Mouse (Mus musculus): ENCODE measurements around the gene Cpt1b. TPM values are rescaled to one million over a fixed set of nuclear protein-coding genes. Genes with fewer than 3 reads are reported as not detected.

Gene Cpt1b
- total RNA-seq, 2 experiments from 2014 or later = 257 to 362 TPM

DNA sequence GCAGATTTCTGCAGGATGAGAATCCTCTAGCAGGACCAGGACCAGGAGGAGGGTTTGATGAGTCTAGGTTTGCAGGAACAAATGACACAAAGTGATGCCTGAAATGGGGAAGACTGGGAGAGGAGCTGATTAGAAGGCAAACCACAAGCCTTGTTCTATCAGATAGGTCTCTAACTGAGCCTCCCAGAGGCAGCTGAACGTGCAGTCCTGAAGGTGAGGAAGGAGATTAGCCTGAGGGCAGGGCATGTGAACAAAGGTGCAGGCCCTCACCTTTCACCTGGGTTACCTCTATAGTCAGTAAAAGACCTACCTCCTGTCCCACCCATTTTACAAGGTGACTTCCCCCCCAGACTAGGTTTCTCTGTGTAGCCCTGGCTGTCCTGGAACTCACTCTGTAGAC lies 25.9 kb downstream of the Cpt1b start:
- Histone ChIP-seq H3K4me3 (no peak overlapping the region), H3K27ac (no peak overlapping the region)
- intact Hi-C loops (cut with DNase I) = no loop called here
- no peak for TF ChIP-seq CTCF (IDR thresholded peaks at IDR 0.05)
- no peak for DNase-seq

DNA sequence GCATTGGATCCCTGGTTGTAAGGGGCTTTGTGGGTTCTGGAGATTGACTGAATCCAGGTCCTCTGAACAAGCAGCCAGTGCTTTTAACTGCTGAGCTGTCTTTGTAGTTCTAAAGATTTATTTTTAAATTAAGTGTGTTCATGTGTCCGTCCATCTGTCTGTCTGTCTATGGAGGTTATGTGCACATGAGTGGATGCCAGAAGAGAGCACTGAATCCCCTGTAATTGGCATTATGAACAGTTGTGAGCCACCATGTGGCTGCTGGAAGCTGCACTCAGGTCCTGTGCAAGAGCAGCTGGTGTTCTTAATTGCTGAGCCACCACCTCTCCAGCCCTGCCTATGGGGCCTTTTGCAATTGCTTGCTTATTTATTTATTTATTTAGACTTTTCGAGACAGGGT lies 27.5 kb downstream of the Cpt1b start:
- DNase-seq = no peak
- Histone ChIP-seq H3K4me3 (no peak overlapping the region), H3K27ac (no peak overlapping the region)
- intact Hi-C loops (cut with DNase I) = no loop called here
- TF ChIP-seq CTCF (IDR thresholded peaks at IDR 0.05) = no peak

DNA sequence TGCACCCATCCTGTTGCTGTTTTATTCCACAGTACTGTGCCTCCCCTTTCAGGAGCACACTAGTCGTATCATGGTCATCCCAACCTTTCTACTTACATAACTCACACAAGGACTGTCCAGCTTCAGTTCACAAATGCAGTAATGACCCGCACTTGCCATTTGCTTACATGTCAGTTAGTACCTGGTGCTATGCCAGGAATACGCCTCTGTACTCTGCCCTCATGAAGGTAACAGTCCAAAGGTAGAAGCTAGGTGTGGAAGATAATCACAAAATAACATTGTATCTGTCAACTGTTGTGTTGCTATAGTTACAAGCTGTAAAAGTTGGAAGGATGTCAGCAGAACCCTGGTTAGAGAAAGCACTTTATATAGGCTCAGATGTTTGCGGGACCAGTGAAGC lies 28.8 kb downstream of the Cpt1b start:
- TF ChIP-seq CTCF (IDR thresholded peaks at IDR 0.05) = no peak
- H3K27ac ChIP-seq = no peak overlapping the region
- no peak for DNase-seq
- H3K4me3 ChIP-seq = no peak overlapping the region
- intact Hi-C loops (cut with DNase I) = no loop called here

DNA sequence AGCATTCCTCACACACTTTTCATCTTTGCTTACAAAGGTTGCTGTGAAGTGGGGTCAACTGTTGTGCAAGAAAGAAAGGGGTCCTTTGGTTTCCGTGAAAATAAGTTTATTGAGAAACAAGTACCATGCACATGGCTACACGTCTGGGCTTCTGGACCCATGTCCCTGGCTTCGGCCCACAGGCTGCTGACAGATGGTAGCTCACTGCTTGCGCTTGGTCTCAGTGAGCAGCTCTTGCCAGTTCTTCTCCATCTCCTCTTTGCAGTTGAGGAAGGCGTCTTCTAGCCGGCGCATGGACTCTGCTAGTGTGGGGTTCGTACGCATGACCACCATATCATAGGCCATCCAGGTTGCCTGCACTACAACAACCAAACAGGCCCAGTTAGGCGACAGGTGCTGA lies 35.6 kb downstream of the Cpt1b start:
- Histone ChIP-seq H3K27ac (no peak overlapping the region), H3K4me3 (no peak overlapping the region)
- no peak for TF ChIP-seq CTCF (IDR thresholded peaks at IDR 0.05)
- intact Hi-C loops (cut with DNase I) = no loop called here
- DNase-seq = no peak

DNA sequence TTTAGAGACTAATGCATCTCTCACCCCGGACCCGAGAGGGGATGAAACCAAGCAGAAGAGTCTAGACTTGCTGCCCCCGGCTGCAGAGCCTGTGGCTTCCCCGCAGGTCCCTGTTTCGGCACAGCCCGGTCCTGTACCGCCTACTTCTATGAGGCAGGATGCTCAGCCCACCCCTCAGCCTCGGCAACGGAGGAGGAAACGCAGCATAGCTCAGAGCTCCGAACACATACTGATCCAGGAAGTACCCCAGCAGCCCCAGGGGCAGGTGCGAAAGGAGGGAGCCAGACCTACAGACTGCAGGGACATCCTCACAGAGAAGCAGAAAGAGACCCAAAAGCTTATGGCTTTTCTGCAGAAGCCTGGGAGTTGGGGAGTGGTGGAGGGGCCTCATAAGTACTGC lies 38.5 kb downstream of the Cpt1b start:
- no peak overlapping the region for H3K27ac ChIP-seq
- TF ChIP-seq CTCF (IDR thresholded peaks at IDR 0.05) = no peak
- no peak for DNase-seq
- intact Hi-C loops (cut with DNase I) = no loop called here
- H3K4me3 ChIP-seq = no peak overlapping the region

DNA sequence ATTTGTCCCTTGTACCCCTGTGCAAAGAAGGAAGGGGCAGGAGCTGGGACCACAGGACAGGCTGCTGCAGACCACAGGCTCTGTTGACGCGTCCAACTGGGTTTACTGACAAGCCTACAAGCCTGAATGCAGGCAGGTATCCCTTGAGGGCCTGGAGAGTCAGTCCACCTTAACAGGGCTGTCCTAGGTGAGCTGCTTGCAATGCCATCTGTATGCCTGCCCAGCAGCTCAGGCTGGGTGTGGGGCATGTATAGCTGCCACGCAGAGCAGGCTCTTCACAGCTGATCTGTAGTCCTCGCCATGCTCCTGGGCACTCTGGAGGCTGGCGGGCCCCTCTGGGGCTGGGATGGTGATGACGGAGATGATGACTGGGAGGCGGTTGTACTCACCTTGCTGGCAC lies 41.0 kb downstream of the Cpt1b start, which contains the start of gene Klhdc7b:
Gene Klhdc7b (plus strand): TSS at position 301 of the 400 bp plus-strand sequence.
- H3K4me3 ChIP-seq = no peak within 1 kb of the TSS
- intact Hi-C loops (cut with DNase I) = no loop called here
- TF ChIP-seq CTCF (IDR thresholded peaks at IDR 0.05) = no peak
- no peak within 1 kb of the TSS for H3K27ac ChIP-seq
- DNase-seq = no peak

DNA sequence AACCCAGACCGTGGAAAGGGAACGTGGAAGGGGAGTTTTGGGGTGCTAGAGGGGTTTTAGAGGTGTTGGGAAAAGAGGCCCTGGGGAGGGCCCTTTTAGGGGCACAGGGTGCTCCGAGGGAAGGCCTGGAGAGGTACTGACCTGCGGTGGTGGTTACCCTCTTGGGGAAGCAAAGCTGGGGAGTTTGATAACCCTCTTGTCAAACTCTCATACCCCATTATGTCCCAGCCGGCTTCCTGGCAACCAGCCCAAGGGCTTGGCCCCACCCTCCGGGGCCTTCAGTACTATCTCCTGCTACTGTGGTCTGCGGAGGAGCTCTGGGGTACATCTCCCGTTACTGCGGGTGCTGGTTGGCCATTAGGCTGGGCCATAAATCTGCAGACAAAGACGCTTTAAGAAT lies 46.2 kb downstream of the Cpt1b start:
- DNase-seq = no peak
- intact Hi-C loops (cut with DNase I) = no loop called here
- Histone ChIP-seq H3K4me3 (peak overlapping the region; percentile 71), H3K27ac (peak overlapping the region; percentile 83)
- TF ChIP-seq CTCF (IDR thresholded peaks at IDR 0.05) = no peak

DNA sequence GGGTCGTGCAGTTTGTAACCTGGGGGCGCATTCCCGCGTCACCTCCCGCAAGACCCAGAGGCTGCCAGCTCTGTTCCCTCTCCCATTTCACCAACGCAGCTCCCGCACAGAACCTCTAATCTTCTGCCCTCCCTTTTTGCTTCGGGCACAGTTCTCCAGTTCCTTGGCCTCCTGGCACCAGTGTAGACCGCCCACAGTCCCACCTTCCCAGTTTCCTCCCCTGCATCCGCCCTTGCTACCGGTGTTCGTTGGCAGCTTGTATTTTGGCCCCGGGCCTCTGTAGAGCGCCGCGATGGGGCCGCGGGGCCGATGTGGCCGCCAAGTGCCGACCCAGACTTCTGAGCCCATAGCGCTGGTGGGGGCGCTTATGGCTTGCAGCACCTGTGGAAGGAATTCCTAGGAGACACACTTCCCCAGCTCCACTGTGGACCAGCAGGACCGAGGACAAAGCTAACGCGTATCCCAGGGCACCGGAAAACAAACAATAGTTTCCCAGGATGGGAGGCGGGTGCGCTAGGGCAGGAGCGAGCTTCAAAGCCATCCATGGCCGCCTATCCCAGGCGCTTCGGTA lies 46.7 kb downstream of the Cpt1b start, which contains the start of gene Odf3b:
Gene Odf3b (minus strand): TSS at position 452 of the 571 bp plus-strand sequence.
- DNase-seq = no peak
- peak within 1 kb of the TSS; percentile 83 for H3K27ac ChIP-seq
- H3K4me3 ChIP-seq = peak within 1 kb of the TSS; percentile 71
- intact Hi-C loops (cut with DNase I) = no loop called here
- TF ChIP-seq CTCF (IDR thresholded peaks at IDR 0.05) = no peak

DNA sequence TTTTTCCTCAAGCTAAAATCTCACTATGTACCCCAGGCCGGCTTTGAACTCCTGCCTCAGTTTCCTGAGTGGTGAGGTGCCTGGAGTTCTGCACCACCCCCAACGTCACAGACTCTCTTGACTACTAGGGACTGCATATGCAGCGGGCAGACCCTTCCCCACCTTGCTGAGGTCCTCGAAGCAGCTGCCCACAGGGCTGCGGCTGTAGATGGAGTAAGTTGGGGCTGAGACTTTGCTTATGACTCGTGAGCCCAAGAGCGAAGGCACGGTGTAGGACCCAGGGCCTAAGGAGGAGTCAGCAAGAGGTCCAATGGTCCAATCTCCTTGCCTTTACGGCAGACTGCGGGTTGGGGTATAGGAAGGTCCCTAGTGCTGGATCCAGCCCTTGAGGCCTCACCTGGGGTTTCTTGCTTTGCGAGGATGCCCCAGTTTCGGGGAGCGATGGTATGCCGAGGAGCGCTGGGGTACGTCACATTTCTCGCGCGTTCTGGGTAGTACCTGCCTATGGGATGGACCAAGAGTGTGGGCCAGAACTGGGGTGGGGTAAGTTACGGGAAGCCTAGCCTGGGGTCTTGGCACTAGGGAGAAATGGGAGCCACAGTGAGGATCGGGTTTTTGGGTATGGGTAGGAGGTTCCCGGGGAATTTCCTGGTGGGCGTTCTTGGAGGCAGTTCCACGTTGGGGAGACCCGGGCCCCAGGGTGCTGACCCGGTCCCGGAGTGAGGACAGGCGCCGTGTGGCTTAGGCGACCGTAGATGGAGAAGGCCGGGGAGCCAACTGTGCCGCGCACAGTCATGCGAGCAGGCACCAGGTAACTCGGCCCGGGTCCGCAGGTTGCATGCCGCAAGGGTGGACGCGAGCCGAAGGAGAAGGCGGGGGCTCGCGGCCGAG lies 47.5 kb downstream of the Cpt1b start:
- peak overlapping the region; percentile 83 for H3K27ac ChIP-seq
- no peak for TF ChIP-seq CTCF (IDR thresholded peaks at IDR 0.05)
- peak overlapping the region; percentile 71 for H3K4me3 ChIP-seq
- intact Hi-C loops (cut with DNase I) = no loop called here
- no peak for DNase-seq

DNA sequence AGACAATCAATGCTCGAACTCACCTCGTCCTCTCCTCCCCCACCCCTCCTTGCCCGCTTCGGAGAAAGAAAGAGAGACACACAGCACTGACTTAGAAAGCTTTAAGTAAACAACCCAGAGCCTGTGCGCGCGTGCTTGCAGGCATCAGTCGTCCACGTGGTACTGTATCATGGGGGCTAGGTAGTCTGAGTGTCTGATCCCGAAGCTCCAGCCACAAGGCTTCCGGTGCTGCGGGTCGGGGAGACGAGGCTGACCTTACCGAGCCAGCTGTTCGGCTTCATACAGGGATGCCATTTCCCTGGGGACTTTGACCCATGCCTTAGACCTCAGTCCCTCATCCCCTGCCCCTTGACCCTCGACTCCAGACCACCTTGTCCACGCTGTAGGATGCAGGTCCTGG lies 48.3 kb downstream of the Cpt1b start:
- peak overlapping the region; percentile 20 for H3K4me3 ChIP-seq
- H3K27ac ChIP-seq = no peak overlapping the region
- intact Hi-C loops (cut with DNase I) = no loop called here
- no peak for DNase-seq
- TF ChIP-seq CTCF (IDR thresholded peaks at IDR 0.05) = no peak

DNA sequence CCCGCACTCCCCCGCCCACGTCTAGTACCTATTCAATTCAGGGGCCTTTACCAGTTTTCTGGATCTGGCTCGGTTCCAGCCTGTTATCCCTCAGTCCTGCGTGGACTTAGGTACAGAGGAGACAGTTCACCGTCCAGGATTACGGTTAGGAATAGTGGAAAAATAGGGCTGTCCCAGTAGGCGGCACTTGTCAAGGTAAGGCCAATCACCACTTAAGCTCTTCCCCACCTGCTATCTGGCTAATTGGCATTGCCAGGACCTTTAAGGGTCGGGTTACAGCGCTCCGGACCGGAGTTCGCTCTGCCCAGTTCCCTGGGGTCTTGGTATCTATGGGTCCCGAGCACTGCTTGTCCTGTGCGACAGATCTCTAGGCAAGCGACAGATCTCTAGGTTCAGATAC lies 48.7 kb downstream of the Cpt1b start, which contains the start of gene Tymp:
Gene Tymp (minus strand): TSS at position 83 of the 400 bp plus-strand sequence.
- Histone ChIP-seq H3K27ac (no peak within 1 kb of the TSS), H3K4me3 (peak within 1 kb of the TSS; percentile 20)
- no peak for DNase-seq
- TF ChIP-seq CTCF (IDR thresholded peaks at IDR 0.05) = no peak
- intact Hi-C loops (cut with DNase I) = no loop called here

DNA sequence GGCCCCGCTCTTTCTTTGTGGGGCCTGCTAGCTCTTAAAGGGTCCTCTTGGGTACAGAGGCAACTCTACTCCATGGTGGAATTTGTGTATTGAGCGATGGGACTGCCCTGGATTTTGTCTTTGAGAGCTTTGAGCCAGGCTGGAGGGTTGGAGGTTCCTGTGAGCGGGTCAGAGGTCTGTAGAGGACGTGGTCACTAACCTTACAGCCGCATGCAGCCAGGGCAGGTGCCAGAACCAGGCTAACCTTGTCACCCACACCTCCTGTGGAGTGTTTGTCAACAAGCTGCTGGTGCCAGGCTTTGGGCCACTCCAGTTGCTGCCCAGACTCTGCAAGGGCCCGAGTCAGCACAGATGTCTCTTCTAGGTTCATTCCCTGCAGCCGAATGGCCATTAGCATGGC lies 49.6 kb downstream of the Cpt1b start:
- DNase-seq = no peak
- no peak for TF ChIP-seq CTCF (IDR thresholded peaks at IDR 0.05)
- Histone ChIP-seq H3K4me3 (no peak overlapping the region), H3K27ac (no peak overlapping the region)
- intact Hi-C loops (cut with DNase I) = no loop called here

DNA sequence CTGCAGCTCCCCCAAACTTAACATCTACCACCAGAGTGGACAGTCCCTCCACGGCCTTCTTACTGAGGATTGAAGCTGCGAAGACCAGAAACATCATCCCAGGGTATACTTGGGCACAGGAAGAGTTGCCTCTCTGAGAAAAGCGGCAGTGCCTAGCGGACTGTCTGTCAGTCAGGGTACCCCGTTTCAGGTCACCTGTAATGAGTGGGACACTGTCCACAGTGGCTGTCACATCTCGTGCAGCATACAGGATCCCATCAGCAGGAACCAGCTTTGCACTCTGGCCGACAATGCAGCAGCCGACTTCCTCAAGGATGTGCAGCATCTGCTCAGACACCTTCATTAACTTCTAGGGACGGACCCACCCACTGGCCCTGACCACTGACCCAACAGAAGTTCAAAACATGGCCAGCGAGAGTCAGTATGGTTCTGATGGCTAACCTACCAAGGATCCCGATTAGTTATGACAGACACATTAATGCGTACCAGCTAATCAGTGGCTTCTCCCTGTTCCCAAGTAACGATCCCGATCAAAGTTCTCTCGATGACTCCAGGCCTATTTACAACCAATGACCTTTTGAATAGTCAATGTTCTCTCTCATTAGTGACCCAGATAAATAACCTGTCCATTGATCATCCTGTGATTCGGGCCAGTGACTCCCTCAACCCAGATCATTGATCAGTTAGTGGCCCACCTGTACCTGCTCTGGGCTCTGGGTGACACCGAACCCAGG lies 50.7 kb downstream of the Cpt1b start:
- intact Hi-C loops (cut with DNase I) = loop anchor here (5.0 kb wide), 1 partner anchor 92 kb away; no protein-coding TSS in a partner anchor
- no peak for TF ChIP-seq CTCF (IDR thresholded peaks at IDR 0.05)
- Histone ChIP-seq H3K27ac (peak overlapping the region; percentile 95), H3K4me3 (no peak overlapping the region; the same call in 1 of the 2 replicates)
- DNase-seq = no peak

Measured in gastrocnemius, adult 2 months (tissue).